Mouse (Mus musculus) thymus, postnatal 10 days (tissue): ENCODE data around the gene Eif4ebp2.

Experiments used
- DNase-seq, 2 experiments: peaks; one replicate each; pipeline ENCODE4 v3.0.0; 2021; ENCODE audit warnings: low spot score in 2 of 2

The Eif4ebp2 gene

DNA sequence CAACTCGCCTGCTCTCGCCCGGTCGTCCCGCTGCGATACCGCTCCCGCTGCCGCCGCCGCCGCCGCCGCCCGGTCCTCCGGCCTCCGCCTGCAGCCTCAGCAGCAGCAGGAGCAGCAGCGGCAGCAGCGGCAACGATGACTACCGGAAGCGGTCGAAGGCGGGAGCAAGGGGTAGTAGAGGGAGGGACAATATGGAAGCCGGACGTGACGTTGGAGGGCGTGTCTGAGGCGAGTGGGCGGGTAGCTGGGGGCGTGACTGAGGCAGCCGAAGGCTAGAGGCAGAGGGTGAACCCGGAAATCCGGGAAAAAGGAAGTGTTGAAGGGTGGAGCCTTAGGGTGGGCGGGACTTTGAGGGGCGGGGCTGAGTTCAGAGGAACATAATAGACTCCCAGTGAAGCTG lies at the start of gene Eif4ebp2:
TSS of gene Eif4ebp2 (minus strand) at position 17 of the 400 bp plus-strand sequence.
- DNase-seq: peak; percentile 99 to 100

DNA sequence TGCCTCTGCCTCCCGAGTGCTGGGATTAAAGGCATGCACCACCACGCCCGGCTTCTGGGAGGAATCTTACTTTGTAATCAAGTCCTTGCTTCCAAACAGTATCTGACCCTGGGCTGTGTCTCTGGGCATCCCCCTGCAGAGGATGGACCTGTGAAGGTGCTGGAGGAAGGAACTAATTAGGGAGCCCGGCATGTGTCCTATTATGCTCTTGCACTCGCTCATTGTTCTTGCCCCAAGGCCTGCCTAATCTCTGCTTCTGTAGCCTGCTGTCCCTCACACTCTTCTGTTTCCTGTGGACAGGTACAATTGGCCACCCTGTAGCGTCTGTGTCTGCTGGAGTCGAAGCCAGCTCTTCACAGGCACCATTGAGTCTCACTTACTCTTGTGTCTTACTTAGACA lies 48.3 kb upstream of the Eif4ebp2 start:
- DNase-seq: no peak

DNA sequence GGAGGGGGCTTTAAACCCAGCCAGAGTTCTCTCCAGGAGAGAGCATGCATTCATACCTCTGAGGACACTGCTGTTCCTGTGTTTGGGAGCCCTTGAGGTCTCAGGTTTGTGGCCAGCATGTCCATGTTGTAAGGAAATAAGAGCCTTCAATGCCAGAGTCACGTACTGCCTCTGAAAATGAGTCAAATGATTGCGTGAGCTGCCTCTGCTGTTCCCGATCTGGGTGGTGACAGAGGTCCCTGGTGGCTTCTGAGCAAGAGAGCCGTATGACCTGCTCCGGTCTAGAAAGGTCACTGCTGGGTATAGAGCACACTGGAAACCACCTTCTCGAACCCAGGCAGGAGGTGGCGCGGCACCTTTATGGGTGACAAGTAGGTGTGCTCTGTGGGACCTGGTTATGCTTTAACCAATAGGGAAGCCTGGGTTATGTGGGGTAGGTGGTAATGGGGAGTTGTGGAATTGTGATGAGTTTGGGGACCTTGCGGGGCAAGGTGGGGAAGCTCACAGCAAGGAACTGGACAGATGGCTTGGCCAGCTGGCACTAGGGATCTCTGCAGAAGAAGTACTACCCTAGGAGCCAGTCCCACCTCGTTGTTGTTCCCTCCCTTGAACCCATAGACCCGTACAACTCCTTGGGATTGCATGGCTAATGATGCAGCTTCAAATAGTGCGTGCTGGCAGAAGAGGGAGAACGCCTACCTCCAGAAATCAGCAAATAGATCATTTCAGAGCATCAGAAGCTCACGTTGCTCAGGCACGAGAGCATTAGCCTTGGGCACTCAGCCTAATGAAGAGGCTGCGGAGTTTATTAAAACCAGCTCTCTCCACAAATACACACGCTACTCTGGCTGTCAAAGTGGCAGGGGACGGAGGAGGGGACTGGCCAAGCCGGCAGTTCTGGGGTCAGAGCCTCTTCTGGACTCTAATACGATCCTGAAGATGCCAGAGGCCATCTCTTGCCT lies 47.3 kb upstream of the Eif4ebp2 start:
- no peak for DNase-seq

DNA sequence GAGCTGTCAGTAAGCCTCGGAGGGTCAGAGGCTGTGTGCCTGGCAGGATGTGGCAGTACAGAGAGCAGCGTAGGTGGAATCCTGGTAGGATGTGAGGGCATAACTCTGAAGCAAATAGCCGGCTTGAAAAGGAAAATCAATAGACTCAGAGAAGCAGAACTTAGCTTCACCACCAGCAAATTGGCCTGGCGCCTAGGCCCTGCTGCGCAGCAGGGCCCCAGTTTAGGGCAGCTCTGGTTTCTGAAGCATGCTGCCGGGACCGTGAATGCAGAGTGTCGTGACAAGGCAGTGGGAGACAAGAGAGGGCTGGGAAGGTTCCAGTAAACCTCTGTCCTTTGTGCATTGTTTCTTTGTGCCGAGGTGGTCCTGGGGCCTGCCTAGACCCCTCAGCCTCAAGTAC lies 43.8 kb upstream of the Eif4ebp2 start:
- no peak for DNase-seq

DNA sequence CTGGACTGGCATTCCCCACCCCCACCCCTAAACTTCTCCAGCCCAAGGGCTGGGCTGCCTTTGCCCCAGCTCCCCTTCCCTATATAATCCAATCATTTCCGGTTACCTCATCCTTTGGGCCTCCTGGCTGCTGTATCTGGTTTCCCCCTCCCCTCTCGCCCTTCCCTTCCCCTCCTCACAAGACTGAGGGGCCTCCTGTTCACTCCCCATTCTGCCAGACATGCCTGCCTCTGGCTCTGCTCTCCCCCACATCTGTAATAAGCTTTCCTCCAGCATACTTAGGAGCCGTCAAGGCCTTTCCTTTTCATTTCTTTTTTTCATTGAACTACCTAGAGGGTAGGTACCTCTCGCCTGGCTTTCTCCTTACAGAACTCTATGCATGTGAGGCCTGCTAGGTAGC lies 43.0 kb upstream of the Eif4ebp2 start:
- DNase-seq: no peak

DNA sequence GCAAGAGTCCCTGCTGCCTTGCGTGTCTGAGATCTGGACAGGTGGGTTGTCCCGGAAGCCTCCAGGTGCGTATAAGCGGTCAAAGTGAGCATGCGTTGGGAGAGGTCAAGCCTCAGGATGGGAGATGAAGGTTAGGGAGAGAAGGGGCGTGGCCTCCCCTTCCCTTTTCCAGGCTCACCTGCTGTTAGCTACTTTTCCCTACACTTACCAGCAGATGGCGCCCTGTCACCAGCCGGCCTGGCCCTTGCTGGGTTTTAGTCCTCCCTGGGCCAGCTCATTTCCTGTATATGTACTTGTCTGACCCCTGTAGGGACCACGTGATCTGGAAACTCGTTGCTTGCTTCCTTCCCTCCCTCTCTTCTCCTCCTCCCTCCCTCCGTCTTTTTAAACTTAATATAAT lies 39.6 kb upstream of the Eif4ebp2 start:
- peak; percentile 39 to 70 for DNase-seq

DNA sequence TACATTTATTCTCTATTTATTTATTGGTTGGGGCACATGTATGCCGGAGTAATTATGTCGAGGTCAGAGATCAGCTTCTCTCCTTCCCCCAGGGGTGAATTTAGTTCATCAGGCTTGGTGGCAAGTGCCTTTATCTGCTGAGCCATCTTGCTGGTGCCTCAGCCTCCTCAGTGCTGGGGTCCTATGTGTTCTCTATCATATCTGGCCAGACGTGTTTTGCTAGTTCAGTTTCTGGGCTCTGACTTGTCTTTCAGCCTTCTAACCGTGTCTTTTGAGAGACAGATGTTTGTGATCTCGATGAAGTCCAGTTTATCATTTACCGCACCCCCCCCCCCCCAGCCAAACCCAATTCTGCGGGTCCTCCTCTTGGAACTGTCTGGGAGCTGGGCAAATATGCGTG lies 39.1 kb upstream of the Eif4ebp2 start:
- DNase-seq: no peak

DNA sequence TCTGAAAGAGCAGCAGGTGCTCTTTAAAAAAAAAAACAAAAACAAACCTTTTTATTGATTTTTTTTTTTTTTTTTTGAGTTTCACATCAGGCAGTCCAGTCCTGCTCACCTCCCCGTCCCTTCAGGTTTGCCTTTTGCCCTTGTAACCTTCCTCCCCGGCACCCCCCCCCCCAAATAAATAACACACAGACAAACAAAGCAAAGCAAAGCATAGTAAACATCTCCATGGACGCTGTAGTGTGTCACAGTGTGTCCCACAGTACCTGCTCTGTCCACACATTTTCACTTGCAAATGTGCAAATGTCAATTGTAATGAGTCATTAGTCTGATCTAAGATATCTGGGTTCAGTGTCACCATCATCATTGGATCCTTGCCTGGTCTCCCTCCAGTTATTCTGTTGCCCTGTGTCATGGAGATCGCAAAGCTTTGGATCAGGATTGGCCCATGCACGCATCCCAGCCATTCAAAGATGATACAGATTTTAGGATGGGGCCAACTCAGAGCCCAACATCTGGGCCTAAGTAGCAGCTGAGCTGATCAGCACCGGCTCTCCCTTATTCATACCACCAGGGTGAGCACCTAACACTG lies 36.2 kb upstream of the Eif4ebp2 start:
- no peak for DNase-seq

DNA sequence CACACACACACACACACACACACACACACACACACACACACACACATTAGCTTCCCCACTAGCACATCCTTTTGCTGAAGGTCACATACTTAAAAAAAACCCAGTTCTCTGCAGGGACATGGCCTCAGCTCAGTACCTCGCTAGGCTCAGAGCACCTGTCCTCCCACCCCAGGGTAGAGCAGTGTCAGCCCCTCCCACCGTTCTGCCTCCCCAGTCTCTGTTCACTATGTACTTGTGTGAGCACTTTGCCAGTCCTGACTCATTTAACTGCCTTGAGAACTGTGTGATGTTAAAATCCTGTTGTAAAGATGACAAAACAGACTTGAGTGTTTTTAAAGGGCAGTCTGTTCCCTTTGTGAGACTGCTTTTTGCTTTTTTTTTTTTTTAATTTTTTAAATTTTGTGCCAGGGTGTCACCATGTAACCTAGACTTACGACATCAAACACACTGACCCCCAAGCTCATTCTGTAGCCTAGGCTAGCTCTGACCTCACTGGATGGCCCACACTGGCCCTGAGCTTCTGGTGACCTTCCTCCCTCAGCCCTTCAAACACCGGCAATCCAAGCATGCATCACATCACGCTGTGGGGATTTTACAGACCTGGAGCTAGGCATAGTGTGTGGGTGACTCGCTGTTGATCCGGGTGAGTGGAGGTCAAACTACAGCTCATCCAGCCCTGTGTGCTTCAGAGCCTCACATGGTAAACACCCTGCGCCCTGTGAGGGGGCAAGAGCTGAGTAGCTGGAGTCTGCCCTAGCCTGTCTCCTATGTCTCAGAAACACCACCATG lies 34.3 kb upstream of the Eif4ebp2 start:
- DNase-seq: no peak

DNA sequence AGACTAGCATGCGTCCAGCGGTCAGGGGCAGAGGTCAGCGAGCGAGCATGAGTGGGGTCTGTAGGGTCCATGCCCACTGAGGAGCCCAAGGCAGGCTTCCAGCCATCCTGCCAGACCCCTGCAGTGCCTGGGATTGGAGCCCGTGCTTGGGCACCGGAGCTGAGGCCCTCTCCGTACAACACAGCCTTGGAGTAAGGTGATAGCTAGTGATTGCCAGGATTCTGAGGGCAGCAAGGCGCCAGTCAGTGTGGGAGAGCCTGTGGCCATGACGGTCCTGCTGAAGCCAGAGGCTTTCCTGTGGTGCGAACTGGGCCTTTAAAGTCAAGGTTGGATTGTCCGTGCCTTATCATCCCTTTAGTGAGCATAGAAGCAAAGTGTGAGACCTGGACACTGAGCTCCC lies 32.3 kb upstream of the Eif4ebp2 start:
- DNase-seq: no peak

DNA sequence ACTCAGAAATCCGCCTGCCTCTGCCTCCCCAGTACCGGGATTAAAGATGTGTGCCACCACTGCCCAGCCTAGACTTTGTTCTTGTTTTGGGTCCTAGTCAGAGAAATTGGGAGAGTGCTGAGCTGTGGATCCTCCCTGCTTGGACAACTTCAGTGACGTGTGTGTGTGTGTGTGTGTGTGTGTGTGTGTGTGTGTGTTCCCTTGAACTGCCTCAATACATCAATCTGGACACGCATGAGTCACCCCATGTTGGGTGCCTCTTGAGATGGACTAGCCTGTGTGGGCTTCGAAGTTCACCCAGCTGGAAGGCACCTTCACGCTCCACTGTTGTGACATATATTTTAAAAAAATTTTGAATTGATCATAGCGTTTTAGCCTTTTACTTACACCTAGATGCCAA lies 30.3 kb upstream of the Eif4ebp2 start:
- no peak for DNase-seq

DNA sequence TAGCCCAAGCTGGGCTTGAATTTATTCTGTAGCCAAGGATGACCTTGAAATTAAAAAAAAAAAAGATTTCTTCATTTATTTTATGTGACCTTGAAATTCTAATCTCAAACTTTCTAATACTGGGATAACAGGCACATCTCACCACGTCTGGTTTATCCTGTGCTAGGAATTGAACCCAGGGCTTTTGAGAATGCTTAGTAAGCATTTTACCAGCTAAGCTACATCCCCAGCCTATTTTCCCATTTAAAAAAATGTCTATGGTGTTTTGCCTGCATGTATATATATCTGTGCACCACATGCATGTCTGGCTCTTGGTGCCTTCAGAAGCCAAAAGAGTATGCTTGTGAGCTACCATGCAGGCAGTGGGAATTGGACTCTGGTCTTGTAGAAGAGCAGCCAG lies 28.0 kb upstream of the Eif4ebp2 start:
- no peak for DNase-seq

DNA sequence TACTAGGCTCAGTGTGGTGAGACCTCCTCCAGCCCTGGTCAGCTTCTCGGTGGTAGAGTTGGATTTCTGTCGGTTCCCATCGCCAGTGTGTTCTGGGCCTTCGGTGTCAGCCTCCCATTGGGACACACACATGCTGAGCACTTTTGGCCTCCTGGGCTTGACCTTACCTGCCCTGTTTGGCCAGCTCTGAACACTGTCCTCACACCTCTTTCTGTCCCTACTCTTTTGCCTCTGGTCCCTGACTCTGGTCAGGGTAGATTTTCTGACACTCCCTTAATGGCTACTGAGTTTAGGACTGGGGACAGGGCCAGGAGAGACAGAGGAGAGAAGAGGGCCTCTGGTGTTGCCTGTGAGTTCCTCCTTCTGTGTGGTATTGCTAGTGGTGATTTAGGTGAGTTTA lies 27.5 kb upstream of the Eif4ebp2 start:
- no peak for DNase-seq

DNA sequence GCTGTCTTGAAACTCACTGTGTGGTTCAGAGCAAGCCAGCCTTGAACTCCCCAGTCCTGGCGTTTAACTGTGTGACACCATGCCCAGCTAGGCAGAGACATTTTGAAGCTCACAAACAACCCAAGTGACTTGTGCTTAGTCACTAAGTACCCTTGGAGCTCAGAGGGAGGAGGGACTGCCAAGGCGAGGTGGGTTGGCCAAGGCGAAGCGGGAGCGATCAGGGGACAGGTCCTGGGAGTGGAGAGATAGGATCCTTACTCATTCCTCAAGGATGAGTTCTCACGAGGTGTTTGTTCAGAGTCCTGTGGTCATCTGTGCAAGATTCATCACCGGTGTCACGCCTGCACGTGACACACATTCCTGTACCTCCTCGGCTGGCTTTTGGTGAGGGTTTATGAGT lies 27.0 kb upstream of the Eif4ebp2 start:
- no peak for DNase-seq

DNA sequence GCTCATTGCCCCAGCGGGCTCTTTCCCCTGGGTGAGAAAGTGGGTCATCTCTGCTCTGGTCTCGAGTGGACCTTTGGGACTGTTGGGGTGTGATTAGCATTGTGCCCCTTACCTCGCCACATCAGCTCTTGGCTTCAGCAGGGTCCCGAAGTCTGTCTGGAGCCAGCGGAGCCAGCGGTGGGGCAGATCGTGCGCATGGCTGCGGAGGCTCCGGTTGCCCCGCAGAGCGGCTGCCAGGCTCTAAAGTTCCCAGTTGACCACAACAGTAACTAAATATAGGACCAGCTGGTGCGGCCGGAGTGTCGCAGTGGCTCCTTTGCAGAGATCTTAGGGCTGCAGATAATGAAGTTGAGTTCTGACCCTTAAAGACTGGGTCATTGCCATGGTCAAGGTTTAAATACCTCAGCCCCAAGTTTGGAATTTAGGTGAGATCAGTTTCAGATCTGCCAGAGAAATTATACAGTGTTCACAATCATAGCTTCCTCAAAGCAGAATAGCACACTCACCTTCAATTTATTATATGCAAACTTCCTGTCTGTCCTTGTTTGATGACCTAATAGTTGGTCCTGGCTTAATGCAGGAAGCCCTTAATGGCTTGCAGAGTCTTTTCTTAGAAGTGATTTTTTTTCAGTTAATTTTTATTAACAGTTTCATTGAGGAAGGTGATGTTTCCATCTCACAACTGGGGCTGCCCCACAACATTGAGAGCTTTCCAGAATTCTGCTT lies 24.1 kb upstream of the Eif4ebp2 start:
- DNase-seq: no peak

DNA sequence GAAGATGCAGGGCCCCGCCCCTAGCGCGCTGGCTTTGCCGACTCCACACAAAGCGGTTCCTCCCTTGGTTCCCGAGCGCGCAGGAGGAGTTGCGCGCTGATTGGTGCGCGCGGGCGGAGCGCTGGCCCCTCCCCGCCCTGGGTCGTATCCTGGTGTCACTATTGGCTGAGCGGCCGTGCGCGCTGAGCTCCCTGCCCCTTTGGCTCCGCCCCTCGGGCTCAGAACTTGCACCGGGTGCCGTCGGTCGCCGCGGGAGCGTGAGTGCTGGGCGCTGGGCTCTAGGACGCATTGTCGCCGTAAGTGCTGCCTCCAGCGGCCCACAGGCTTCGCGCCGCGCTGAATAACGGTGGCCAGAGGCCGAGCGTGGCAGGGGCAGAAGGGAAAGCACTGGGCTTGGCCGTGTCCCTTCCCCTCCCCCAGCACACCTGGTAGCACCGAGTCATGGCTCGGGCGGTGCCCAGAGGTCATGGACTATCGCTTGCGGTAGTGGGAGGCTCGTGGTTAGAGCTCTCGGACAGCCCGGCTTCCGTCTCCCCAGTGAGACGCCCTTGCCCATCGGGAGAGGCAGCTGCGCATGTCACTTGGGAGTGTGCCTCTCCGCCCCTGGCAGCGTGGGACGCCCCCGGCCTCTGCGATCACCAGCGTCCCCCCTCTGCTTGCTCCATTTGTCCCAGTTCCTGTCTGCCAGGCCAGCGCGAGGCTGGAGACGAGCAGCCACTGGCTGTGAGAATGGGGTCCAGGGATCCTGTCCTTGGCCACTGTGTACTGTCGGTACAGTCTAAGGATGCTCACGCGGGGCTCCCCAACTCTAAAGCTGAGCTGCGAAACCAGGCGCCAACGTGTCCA lies 23.4 kb upstream of the Eif4ebp2 start, which contains the start of gene Lrrc20:
TSS of gene Lrrc20 (plus strand) at position 208 of the 846 bp plus-strand sequence.
- DNase-seq: peak; percentile 91

DNA sequence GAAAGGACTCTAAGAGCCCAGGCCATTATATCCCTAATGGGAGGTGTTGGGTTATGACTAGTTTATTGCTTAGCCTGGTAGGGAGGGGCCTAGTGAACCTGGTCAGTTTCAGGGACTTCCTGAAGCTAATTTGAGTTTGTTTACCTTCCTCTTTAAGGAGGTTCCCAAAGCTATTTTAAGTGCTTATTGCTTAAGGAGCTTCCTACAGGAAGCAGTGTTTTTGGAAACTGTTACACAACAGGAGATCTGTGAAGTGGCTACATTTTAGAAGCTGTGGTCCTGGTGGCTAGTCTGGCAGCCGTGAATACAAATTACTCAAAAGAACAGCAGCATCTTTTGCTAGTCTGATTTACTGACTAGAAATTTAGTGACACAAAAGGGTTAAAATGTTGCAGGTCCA lies 21.9 kb upstream of the Eif4ebp2 start:
- no peak for DNase-seq

DNA sequence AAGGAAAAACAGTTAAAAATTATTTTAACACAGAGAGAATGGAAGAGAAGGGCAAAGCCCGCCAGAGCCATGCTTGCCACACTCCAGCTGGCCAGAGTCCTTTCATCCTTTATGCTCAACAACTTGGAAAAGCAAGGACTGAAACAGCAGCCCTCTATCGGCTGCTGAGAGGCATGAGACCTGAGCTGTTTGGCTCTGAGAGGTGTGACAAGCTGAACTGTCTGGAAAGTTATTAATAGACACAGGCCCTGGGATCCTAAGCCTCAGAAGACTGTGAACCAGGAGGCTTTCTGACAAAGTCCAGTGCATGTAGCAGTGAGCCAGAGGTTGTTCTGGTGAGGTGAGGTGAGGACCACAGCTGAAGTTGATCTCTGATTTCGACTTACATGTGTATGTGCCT lies 21.2 kb upstream of the Eif4ebp2 start:
- DNase-seq: no peak

DNA sequence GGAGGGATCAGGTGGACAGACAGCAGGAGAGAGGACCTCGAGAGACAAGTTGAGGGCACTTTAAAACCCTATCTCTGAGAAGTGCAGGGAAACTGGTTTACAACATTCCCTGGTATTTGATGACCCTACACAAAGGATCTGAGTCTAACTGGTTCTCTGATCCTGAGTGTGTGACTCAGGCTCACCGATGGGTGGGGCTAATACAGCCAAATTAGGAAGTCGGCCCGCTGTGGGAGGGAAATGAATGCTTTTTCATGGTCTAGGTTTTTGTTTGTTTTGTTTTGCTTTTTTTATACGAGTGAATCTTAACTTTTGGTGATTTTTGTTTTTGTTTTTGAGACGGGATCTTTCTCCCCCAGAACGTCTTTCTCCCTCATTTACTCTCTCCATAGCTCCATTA lies 16.4 kb upstream of the Eif4ebp2 start:
- no peak for DNase-seq

DNA sequence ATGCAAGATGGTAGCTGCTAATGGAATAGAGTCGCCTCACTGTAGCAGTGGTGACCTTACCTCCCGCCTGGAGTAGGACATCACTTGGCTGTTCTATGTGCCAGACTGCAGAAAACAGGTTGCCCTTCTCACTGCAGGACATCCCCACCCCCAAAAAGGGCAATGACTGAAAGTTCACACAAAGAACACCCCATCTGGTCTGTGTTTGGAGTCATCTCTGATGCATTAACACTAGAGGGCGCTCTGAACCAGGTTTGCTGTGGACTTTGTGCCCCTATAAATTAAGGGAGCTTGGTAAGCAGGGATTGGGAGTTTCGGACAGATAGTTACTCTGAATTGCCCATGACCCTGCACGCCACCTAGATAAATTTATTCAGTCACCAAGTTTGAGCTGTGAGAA lies 14.4 kb upstream of the Eif4ebp2 start:
- peak in 1 of 2 experiments; percentile 18 for DNase-seq

DNA sequence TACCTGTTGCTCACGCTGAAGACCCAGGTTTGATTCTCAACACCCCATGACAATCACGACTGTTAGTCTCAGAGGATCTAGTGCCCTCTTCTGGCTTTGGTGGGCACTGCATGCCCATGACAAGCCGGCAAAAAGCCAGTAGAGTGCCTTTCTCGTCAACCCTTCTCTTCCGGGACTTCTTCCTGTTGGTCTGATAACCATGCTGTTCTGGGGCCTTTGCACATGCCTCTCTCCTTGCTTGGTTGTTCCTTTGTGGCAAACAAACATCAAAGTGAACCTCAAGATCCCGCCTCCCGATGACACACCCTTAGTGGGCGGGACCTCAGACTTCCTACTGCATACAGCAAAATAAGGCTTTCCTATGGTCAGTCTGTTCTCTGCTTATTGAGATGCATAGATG lies 13.8 kb upstream of the Eif4ebp2 start:
- DNase-seq: peak in 1 of 2 experiments; percentile 31
